Mouse (Mus musculus) CH12.LX (cell line): ENCODE data around the gene E330017A01Rik. TPM values are rescaled to one million over a fixed set of nuclear protein-coding genes. Genes with fewer than 3 reads are reported as not detected.

Experiments used
- DNase-seq: peaks from one replicate; pipeline ENCODE4 v3.0.0-alpha.2; 2013; ENCODE audit errors: extremely low read depth
- H3K27ac ChIP-seq: 2 replicates; pipeline ENCODE4 v1.5.1; 2012; ENCODE audit warnings: low read depth, mild to moderate bottlenecking, control low read depth, moderate library complexity; ENCODE audit not compliant: insufficient read depth
- H3K27me3 ChIP-seq: replicated peaks from 2 replicates; pipeline ENCODE3; 2012; ENCODE audit warnings: inconsistent platforms
- H3K36me3 ChIP-seq, 2 experiments: replicated peaks in 1 of 2; 2 replicates each; pipeline versions ENCODE3 to v1.6.1; 2012; ENCODE audit warnings: inconsistent platforms in 1 of 2, low read length in 1 of 2, mild to moderate bottlenecking in 1 of 2, mixed read lengths in 1 of 2, moderate library complexity in 1 of 2; ENCODE audit not compliant: control insufficient read depth in 1 of 2, insufficient read depth in 1 of 2
- H3K4me1 ChIP-seq, 2 experiments: 2 replicates each; pipeline ENCODE4 v1.6.1; 2012; ENCODE audit warnings: inconsistent platforms in 1 of 2, moderate library complexity in 1 of 2; ENCODE audit not compliant: insufficient read depth in 2 of 2, control insufficient read depth in 1 of 2
- H3K4me2 ChIP-seq: 2 replicates; pipeline ENCODE4 v1.6.1; 2012; ENCODE audit warnings: low read depth, mild to moderate bottlenecking, control low read depth; ENCODE audit not compliant: poor library complexity, insufficient read depth, severe bottlenecking
- H3K4me3 ChIP-seq, 3 experiments: fragments of 150-350 bp in 1 of 3; sonication (generic) in 1 of 3; replicated peaks in 1 of 3; 2 replicates each; pipeline versions ENCODE3 to v1.5.1; 2011 to 2012; ENCODE audit warnings: low read depth in 2 of 3, low read length in 2 of 3, mild to moderate bottlenecking in 2 of 3, moderate library complexity in 2 of 3, control low read depth in 1 of 3, improper control_type of control experiment in 1 of 3, inconsistent platforms in 1 of 3, mixed read lengths in 1 of 3; ENCODE audit not compliant: poor library complexity in 1 of 3
- H3K79me2 ChIP-seq: replicated peaks from 2 replicates; pipeline ENCODE4 v1.6.1; 2012; ENCODE audit warnings: mild to moderate bottlenecking, moderate library complexity; ENCODE audit not compliant: control insufficient read depth, poor library complexity, insufficient read depth, severe bottlenecking; ENCODE audit errors: extremely low read depth
- H3K9ac ChIP-seq: 2 replicates; pipeline ENCODE4 v1.6.1; 2012; ENCODE audit warnings: low read depth, mild to moderate bottlenecking, control low read depth, moderate library complexity; ENCODE audit not compliant: insufficient read depth
- H3K9me3 ChIP-seq: replicated peaks from 2 replicates; pipeline ENCODE3; 2012; ENCODE audit warnings: low read length, inconsistent platforms, mixed read lengths
- BHLHE40 ChIP-seq: IDR thresholded peaks from 2 replicates; pipeline ENCODE4 v1.6.1; 2011; ENCODE audit warnings: mild to moderate bottlenecking, low read depth, low read length, improper control_type of control experiment
- CHD2 ChIP-seq: IDR thresholded peaks from 2 replicates; pipeline ENCODE4 v1.6.1; 2011; ENCODE audit warnings: low read length, improper control_type of control experiment
- CTCF ChIP-seq, 2 experiments: IDR thresholded peaks in 1 of 2; conservative IDR thresholded peaks in 1 of 2; 2 replicates each; pipeline ENCODE4 v1.5.1; 2011 to 2012; ENCODE audit warnings: low read depth in 2 of 2, low read length in 2 of 2, improper control_type of control experiment in 1 of 2, inconsistent platforms in 1 of 2, mild to moderate bottlenecking in 1 of 2, moderate library complexity in 1 of 2
- ELF1 ChIP-seq: IDR thresholded peaks from 2 replicates; pipeline ENCODE4 v1.6.1; 2014; ENCODE audit warnings: low read depth, mild to moderate bottlenecking, inconsistent platforms, low read length, improper control_type of control experiment
- EP300 ChIP-seq: IDR thresholded peaks from 2 replicates; pipeline ENCODE4 v1.6.1; 2011; ENCODE audit warnings: low read length, improper control_type of control experiment
- GABPA ChIP-seq: IDR thresholded peaks from 2 replicates; pipeline ENCODE4 v1.6.1; 2012; ENCODE audit warnings: low read depth, low read length, improper control_type of control experiment, inconsistent platforms; ENCODE audit not compliant: insufficient replicate concordance
- IRF4 ChIP-seq: IDR thresholded peaks from 2 replicates; pipeline ENCODE4 v1.6.1; 2014; ENCODE audit warnings: low read depth, mild to moderate bottlenecking, inconsistent platforms, low read length, improper control_type of control experiment
- JUND ChIP-seq: conservative IDR thresholded peaks from 2 replicates; pipeline ENCODE4 v1.6.1; 2011; ENCODE audit warnings: low read depth, low read length, improper control_type of control experiment
- KAT2A ChIP-seq: IDR thresholded peaks from 2 replicates; pipeline ENCODE4 v1.6.1; 2012; ENCODE audit warnings: low read length, improper control_type of control experiment, inconsistent platforms; ENCODE audit not compliant: insufficient replicate concordance
- MAX ChIP-seq: IDR thresholded peaks from 2 replicates; pipeline ENCODE4 v1.6.1; 2011; ENCODE audit warnings: low read length, improper control_type of control experiment
- MAZ ChIP-seq: IDR thresholded peaks from 2 replicates; pipeline ENCODE4 v1.6.1; 2012; ENCODE audit warnings: low read depth, mild to moderate bottlenecking, inconsistent platforms, low read length, improper control_type of control experiment, moderate library complexity
- MXI1 ChIP-seq: IDR thresholded peaks from 2 replicates; pipeline ENCODE4 v1.6.1; 2011; ENCODE audit warnings: mild to moderate bottlenecking, low read depth, low read length, improper control_type of control experiment
- MYC ChIP-seq: IDR thresholded peaks from 2 replicates; pipeline ENCODE4 v1.6.1; 2011; ENCODE audit warnings: low read depth, mild to moderate bottlenecking, improper control_type of control experiment, low read length
- NELFE ChIP-seq: IDR thresholded peaks from 2 replicates; pipeline ENCODE4 v1.6.1; 2011; ENCODE audit warnings: low read depth, low read length, improper control_type of control experiment
- PAX5 ChIP-seq: IDR thresholded peaks from 2 replicates; pipeline ENCODE4 v1.6.1; 2012; ENCODE audit warnings: low read length, inconsistent platforms, mixed read lengths
- POLR2A ChIP-seq: IDR thresholded peaks from 2 replicates; pipeline ENCODE4 v1.6.1; 2011; ENCODE audit warnings: low read depth, mild to moderate bottlenecking, improper control_type of control experiment, low read length
- POLR2AphosphoS2 ChIP-seq: IDR thresholded peaks from 2 replicates; pipeline ENCODE4 v1.6.1; 2011; ENCODE audit warnings: low read depth, low read length, improper control_type of control experiment
- RAD21 ChIP-seq: IDR thresholded peaks from 2 replicates; pipeline ENCODE4 v1.6.1; 2011; ENCODE audit warnings: low read depth, mild to moderate bottlenecking, low read length, improper control_type of control experiment, moderate library complexity
- SIN3A ChIP-seq: IDR thresholded peaks from 2 replicates; pipeline ENCODE4 v1.6.1; 2012; ENCODE audit warnings: low read length, improper control_type of control experiment, inconsistent platforms
- TBP ChIP-seq: conservative IDR thresholded peaks from 2 replicates; pipeline ENCODE4 v1.6.1; 2011; ENCODE audit warnings: low read depth, low read length, improper control_type of control experiment
- TCF12 ChIP-seq: IDR thresholded peaks from 2 replicates; pipeline ENCODE4 v1.6.1; 2014; ENCODE audit warnings: low read depth, mild to moderate bottlenecking, inconsistent platforms, low read length, improper control_type of control experiment
- USF1 ChIP-seq: IDR thresholded peaks from 2 replicates; pipeline ENCODE4 v1.6.1; 2014; ENCODE audit warnings: low read depth, mild to moderate bottlenecking, inconsistent platforms, low read length, improper control_type of control experiment
- USF2 ChIP-seq: conservative IDR thresholded peaks from 2 replicates; pipeline ENCODE4 v1.6.1; 2011; ENCODE audit warnings: low read depth, low read length, improper control_type of control experiment
- ZC3H11A ChIP-seq: IDR thresholded peaks from 2 replicates; pipeline ENCODE4 v1.6.1; 2012; ENCODE audit warnings: low read depth, mild to moderate bottlenecking, inconsistent platforms, low read length, improper control_type of control experiment
- ZKSCAN1 ChIP-seq: IDR thresholded peaks from 2 replicates; pipeline ENCODE4 v1.6.1; 2012; ENCODE audit warnings: low read depth, inconsistent platforms, low read length, improper control_type of control experiment, borderline replicate concordance
- ZMIZ1 ChIP-seq: IDR thresholded peaks from 2 replicates; pipeline ENCODE4 v1.6.1; 2012; ENCODE audit warnings: low read depth, mild to moderate bottlenecking, inconsistent platforms, low read length, improper control_type of control experiment
- dilution Hi-C: fragments of 300-500 bp; cut with MboI; formaldehyde crosslinking; loops from 2 replicates; pipeline ENCODE4 v1.14.3; 2020; ENCODE audit warnings: low sequenced_read_pairs; ENCODE audit not compliant: extremely low pct_unique_long_range_greater_than_20kb, extremely low pct_ligation_motif_present
- in situ Hi-C: fragments of 300-500 bp; cut with MboI; formaldehyde crosslinking; loops from 3 replicates; pipeline ENCODE4 v1.14.3; 2019; ENCODE audit warnings: low sequenced_read_pairs, low pct_ligation_motif_present, low pct_unique_long_range_greater_than_20kb, mixed read lengths
- polyA plus RNA-seq: library from polyadenylated mRNA; unstranded; fragments of >175 nt; gene quantifications from 2 replicates; pipeline ENCODE4 v1.2.1, GENCODE M21; 2012; ENCODE audit warnings: low read depth; ENCODE audit not compliant: insufficient read length
- total RNA-seq, 2 experiments: library from RNA; depleted of rRNA; stranded (reverse); fragments of 300-350 nt in 1 of 2; fragments of >200 nt in 1 of 2; gene quantifications; 2 replicates each; pipeline ENCODE4 v1.2.3; 2012 to 2014

E330017A01Rik gene
- total and polyA plus RNA-seq, 3 experiments = 0.21 TPM; not detected in 2

GRCm38 (mm10) chr16:58607101-58607500 lies 31.4 kb downstream of the E330017A01Rik start:
- H3K27me3 ChIP-seq = no peaks in the 10 kb centered on the region
- no peak overlapping the region for H3K27ac ChIP-seq
- DNase-seq = no peak
- H3K36me3 ChIP-seq = no peaks in the 10 kb centered on the region
- peak overlapping the region; percentile 19; the same call in 1 of the 2 replicates for H3K4me2 ChIP-seq
- TF ChIP-seq JUND = no peak
- no peak for TF ChIP-seq SIN3A
- no peak for TF ChIP-seq NELFE
- TF ChIP-seq MAX = no peak
- no peak for TF ChIP-seq CTCF (conservative IDR thresholded peaks at IDR 0.05 in 1 of 2, IDR thresholded peaks at IDR 0.05 in 1 of 2; ENCODE audit: low read depth in 2 of 2, low read length in 2 of 2)
- TF ChIP-seq ELF1 = no peak
- no peak for TF ChIP-seq BHLHE40
- TF ChIP-seq USF2 = no peak
- no peak for TF ChIP-seq ZKSCAN1
- no peak for TF ChIP-seq KAT2A
- TF ChIP-seq PAX5 = no peak
- TF ChIP-seq IRF4 = no peak
- no peak for TF ChIP-seq EP300
- TF ChIP-seq CHD2 = no peak
- no peak for TF ChIP-seq RAD21
- TF ChIP-seq POLR2AphosphoS2 = no peak
- TF ChIP-seq ZC3H11A = no peak
- TF ChIP-seq MAZ = no peak
- H3K9me3 ChIP-seq = no peaks in the 10 kb centered on the region
- in situ Hi-C loops (no loop called here), dilution Hi-C loops (no loop called here)
- no peaks in the 10 kb centered on the region for H3K79me2 ChIP-seq
- H3K9ac ChIP-seq = no peak overlapping the region
- H3K4me1 ChIP-seq = peaks cover 0 to 8% of the 10 kb centered on the region in 2 experiments; a peak in 2 of 4 replicates
- H3K4me3 ChIP-seq = no peak overlapping the region

- DNase-seq = no peak
- Histone ChIP-seq H3K79me2 (no peaks in the 10 kb centered on the region), H3K27ac (no peak overlapping the region), H3K4me1 (peaks cover 0 to 8% of the 10 kb centered on the region in 2 experiments; a peak in 2 of 4 replicates), H3K9ac (no peak overlapping the region), H3K36me3 (no peaks in the 10 kb centered on the region), H3K4me2 (no peak overlapping the region), H3K9me3 (no peaks in the 10 kb centered on the region), H3K27me3 (no peaks in the 10 kb centered on the region), H3K4me3 (no peak overlapping the region)
- TF ChIP-seq USF1 = no peak
- TF ChIP-seq TBP = no peak
- no peak for TF ChIP-seq ZMIZ1
- TF ChIP-seq MAX = no peak
- no peak for TF ChIP-seq MXI1
- no peak for TF ChIP-seq MYC
- no peak for TF ChIP-seq GABPA
- TF ChIP-seq TCF12 = no peak
- no peak for TF ChIP-seq POLR2A
- TF ChIP-seq ZC3H11A = no peak
- TF ChIP-seq KAT2A = no peak
- no peak for TF ChIP-seq CTCF (conservative IDR thresholded peaks at IDR 0.05 in 1 of 2, IDR thresholded peaks at IDR 0.05 in 1 of 2; ENCODE audit: low read depth in 2 of 2, low read length in 2 of 2)
- in situ Hi-C loops = no loop called here
- dilution Hi-C loops = no loop called here
Measured at GRCm38 (mm10) chr16:58604680-58605079, 33.9 kb downstream of the E330017A01Rik start.
